Mouse (Mus musculus) MEL (cell line): Measurements from ENCODE around the gene Trim3.

Experiments
- CHD2 ChIP-seq: IDR thresholded peaks from 2 replicates; pipeline ENCODE4 v1.6.1; 2011; ENCODE audit warnings: low read length, improper control_type of control experiment
- EP300 ChIP-seq, 2 experiments: IDR thresholded peaks; 2 replicates each; pipeline ENCODE4 v1.6.1; 2011; ENCODE audit warnings: improper control_type of control experiment in 2 of 2, low read length in 2 of 2, low read depth in 1 of 2, mild to moderate bottlenecking in 1 of 2
- ETS1 ChIP-seq: IDR thresholded peaks from 2 replicates; pipeline ENCODE4 v1.6.1; 2012; ENCODE audit warnings: low read depth, mild to moderate bottlenecking, inconsistent platforms, low read length, improper control_type of control experiment, moderate library complexity
- MXI1 ChIP-seq: IDR thresholded peaks from 2 replicates; pipeline ENCODE4 v1.6.1; 2011; ENCODE audit warnings: mild to moderate bottlenecking, low read depth, low read length, improper control_type of control experiment
- MYB ChIP-seq: IDR thresholded peaks from 2 replicates; pipeline ENCODE4 v1.6.1; 2011; ENCODE audit warnings: mild to moderate bottlenecking, low read depth, low read length, improper control_type of control experiment
- POLR2A ChIP-seq, 2 experiments: IDR thresholded peaks; 2 replicates each; pipeline ENCODE4 v1.6.1; 2011 to 2012; ENCODE audit warnings: low read length in 2 of 2, mild to moderate bottlenecking in 2 of 2, control low read depth in 1 of 2, improper control_type of control experiment in 1 of 2, low read depth in 1 of 2, moderate library complexity in 1 of 2; ENCODE audit not compliant: control insufficient read depth in 1 of 2, insufficient read depth in 1 of 2, poor library complexity in 1 of 2
- POLR2AphosphoS2 ChIP-seq: IDR thresholded peaks from 2 replicates; pipeline ENCODE4 v1.6.1; 2011; ENCODE audit warnings: low read length, improper control_type of control experiment
- TCF12 ChIP-seq: IDR thresholded peaks from 2 replicates; pipeline ENCODE4 v1.6.1; 2014; ENCODE audit warnings: low read depth, mild to moderate bottlenecking, inconsistent platforms, low read length, improper control_type of control experiment, moderate library complexity
- ZNF384 ChIP-seq: IDR thresholded peaks from 2 replicates; pipeline ENCODE4 v1.6.1; 2012; ENCODE audit warnings: low read depth, mild to moderate bottlenecking, inconsistent platforms, low read length, improper control_type of control experiment

DNA sequence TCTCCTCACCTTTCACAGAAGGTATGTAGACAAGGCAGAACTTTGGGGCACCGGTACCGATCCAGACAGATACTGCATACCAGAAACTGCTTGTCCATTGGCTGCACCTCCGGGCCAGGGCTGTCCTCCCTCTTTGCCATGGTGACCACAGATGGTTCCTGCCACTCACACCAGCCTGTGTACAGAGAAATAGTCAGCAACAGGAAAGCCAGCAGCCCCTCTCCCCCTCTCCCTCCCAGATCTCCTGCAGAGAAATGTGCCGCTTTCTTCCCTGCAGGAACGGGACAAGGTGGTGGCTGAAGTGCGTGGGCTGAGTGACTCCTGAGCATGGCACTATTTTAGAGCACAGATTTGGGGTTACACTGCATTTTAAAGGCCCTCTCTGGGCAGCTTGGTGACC lies 8.0 kb downstream of the Trim3 start:
- TF ChIP-seq POLR2A (IDR thresholded peaks at IDR 0.05; ENCODE audit: control insufficient read depth in 1 of 2, insufficient read depth in 1 of 2, low read depth in 1 of 2, low read length in 2 of 2, poor library complexity in 1 of 2) (no peak), MYB (no peak), ZNF384 (no peak), ETS1 (no peak), CHD2 (no peak), POLR2AphosphoS2 (no peak), EP300 (IDR thresholded peaks at IDR 0.05; ENCODE audit: low read depth in 1 of 2, low read length in 2 of 2) (no peak), TCF12 (no peak), MXI1 (no peak)
